Mouse (Mus musculus) thymus, adult 2 months (tissue): ENCODE results near the gene Pxn.

Experiments used
- CTCF ChIP-seq: fragments of 200-500 bp; IDR thresholded peaks from 2 replicates; pipeline ENCODE4 v1.5.1; 2012; ENCODE audit warnings: mild to moderate bottlenecking, control low read depth, low read length, moderate library complexity, borderline replicate concordance; ENCODE audit not compliant: control insufficient read depth, poor library complexity, insufficient read depth; ENCODE audit errors: extremely low read depth
- POLR2A ChIP-seq: fragments of 200-500 bp; IDR thresholded peaks from 2 replicates; pipeline ENCODE4 v1.6.1; 2012; ENCODE audit warnings: mild to moderate bottlenecking, low read length, control low read depth, moderate library complexity; ENCODE audit not compliant: control insufficient read depth, poor library complexity, insufficient read depth; ENCODE audit errors: extremely low read depth

DNA sequence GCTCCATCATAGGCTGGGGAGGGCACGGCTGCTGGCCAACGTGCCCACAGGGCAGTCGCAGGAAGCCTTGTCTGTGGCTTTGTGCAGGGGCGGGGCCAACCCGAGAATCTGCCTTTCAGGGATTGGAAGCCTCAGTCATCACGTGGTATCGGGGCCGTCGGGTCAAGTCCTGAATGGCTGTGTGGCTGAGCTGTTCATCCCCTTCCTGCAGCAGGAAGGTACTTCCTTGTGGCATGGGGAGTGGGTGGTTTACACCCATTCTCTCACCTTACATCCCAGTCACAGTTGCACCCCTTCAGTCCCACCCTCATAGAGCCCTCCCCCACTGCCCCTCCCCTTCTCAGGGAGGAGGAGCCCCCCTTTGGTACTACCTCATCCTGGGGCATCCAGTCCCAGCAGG, 75.2 kb downstream of the Pxn start:
- TF ChIP-seq POLR2A (no peak), CTCF (no peak)
